Mouse (Mus musculus): ENCODE data around the gene Kremen2.

Gene Kremen2

DNA sequence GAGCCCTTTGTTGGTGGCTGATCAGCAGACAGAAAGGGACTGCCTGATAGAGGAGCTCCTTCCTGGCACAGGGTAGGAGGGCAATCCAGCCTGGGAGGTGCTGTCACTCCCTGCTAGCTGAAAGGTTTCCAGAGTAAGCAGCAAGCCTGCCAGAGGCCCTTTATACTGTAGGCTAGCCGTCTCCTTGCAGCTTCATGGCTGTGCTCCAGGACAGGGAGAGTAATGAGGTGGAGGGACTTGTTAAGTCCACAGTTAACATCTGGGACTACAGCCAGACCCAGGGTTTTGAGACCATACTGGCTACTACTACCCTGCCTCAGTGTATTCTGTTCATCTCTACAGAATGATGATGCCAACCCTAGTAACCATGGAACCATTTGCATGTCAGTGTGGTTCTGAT lies 11.3 kb downstream of the Kremen2 start:
- no peak for DNase-seq (ENCODE audit: low spot score)

DNA sequence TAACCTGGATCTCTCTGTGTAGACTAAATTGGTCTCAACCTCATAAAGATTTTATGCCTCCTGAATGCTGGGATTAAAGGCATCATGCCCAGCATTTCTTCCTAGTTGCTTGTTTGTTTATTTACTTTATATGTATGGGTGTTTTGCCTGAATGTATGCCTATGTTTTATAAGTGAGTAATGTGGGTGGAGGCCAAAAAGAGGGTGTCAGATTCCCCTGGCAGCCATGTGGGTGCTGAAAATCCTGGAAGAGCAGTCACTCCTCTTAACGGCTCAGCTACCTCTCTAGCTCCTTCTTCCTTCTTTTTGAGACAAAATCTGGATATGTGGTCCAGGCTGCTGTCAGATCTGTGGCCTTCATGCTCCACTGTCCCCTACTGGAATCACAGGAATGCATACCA lies 15.2 kb downstream of the Kremen2 start:
- no peak for DNase-seq (ENCODE audit: low spot score)

DNA sequence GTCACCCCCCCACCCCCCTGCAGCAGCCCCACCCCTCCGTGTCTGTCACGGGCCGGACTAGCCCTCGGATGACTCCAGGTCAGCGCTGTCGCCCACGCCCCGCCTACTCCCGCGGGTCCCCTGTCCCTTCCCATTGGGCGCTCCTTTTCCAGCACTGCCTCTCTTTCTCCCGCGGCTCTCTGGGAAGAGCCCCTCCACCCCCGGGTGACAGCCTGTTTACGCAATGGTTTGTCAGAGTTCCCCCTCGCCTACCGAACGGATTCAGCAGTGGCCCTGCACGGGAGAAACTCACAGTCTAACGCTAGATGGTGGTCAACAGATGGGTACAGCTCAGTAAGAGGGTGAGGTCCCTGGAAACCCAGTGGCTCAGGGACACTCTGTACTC lies 18.9 kb downstream of the Kremen2 start:
- peak; percentile 58 for DNase-seq (ENCODE audit: low spot score)

DNA sequence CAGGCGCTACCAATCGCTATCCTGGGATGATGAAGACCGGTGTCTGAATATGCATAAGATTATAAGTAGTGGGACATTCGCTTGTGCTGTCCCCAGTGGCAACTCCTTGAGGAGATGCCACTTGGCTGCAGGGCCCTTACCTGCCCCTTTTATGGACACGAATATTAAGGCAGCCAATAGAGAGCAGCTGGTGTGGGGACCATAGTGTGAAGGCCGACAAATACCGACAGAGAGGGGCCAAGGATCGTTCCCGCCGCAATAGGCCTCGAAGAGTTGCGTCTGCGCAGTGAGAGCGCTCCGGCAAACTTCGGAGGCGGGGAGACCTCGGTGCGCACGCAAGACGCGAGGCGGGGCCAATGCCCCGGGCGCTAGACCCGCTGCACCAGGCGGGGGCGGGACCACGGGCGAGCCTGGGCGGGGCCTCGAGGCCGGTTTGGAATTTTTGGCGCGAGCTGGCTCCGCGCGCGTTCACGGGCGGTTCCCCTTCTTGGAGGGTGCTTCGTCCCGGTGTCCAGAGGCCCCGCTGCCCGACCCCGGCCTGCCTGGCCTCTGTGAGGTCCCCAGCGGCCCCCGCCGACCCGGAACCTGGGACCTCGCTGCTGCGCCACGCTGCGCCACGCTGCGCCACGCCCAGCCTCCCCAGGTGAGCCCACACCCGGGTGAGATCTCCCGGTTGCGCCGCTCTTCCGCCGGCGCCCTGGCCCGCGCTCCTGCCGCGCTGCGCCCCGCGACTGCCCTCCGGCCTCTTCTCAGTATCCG lies 19.5 kb downstream of the Kremen2 start, which contains the start of gene Pkmyt1:
Gene Pkmyt1, plus strand, starts transcription at position 338 of the 759 bp plus-strand sequence.
- peak; percentile 98 for DNase-seq (ENCODE audit: low spot score)

DNA sequence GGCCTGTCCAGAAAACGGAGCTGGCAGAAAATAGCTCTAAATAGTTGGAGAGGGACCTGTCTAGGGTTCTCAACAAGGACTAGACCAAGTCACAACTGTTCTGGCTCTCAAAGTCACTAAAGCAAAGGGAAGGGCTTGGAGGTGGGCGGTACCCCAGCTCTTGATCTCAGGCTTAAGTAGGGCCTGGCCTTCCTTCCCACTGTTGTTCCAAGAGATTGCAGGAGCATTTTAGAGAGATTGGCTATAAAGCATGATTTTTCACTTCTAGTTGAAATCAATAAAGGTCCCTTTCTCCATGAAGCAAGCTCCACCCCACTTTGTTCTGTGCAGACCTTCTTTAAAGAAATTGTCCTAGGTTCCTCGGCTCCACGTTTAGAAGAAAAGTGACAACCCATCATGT lies 20.2 kb downstream of the Kremen2 start:
- no peak for DNase-seq (ENCODE audit: low spot score)

DNA sequence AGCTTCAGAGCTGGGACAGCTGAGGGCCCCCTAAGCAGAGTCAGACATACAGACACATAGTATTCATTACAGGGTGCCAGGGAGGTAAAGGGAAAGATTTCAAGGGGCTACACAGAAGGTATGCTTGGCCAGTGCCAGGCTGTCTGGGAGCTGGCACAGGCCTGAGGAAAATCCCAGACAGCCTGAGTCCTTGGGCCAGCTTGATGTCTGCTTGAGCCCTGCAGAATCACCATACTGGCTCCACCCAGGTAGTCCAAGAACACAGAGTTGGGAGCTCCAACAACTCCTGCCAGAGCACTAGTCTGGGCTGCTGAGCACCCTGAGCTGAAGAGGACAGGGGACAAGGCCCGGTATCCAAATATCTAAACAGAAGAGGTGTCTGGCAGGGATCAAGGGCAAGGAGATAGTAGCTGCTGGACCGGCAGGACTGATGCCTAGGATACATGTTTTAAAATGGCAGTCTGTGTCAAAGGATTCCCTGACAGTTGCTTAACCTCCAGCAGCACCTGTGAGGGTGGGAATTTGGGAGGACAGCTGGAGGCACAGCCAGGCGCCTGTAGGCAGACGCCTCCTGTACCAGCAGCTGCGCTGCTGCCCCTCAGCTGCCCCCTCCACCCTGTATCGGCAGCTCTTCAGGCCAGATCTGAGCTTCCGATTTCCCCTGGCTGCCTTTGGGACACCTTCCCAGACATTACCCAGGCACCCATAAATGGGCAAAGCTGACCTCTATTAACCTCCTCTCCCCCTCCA lies 23.1 kb downstream of the Kremen2 start, which contains the start of gene 1520401A03Rik:
Gene 1520401A03Rik, minus strand, starts transcription at position 408 of the 750 bp plus-strand sequence.
- DNase-seq (ENCODE audit: low spot score), result no peak

DNA sequence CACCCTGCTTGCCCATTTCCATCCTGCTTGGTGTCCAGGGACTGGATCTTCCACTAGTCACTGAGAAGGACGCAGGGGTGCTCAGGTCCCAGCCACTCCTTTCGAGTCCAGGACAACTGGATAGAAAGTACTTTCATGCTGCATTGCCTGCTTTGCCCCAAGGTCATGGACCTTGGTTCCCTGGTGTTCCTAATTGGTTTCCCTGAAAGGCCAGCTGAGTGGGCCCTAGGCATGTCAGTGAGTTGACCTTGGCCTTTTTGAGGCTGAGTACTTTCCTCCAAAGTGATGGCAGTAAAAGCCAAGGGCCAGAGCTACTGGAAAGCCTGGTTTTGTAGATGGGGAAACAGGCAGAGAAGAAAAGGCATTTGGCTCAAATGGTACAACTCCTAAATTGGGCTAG lies 23.7 kb downstream of the Kremen2 start:
- no peak for DNase-seq (ENCODE audit: low spot score)

DNA sequence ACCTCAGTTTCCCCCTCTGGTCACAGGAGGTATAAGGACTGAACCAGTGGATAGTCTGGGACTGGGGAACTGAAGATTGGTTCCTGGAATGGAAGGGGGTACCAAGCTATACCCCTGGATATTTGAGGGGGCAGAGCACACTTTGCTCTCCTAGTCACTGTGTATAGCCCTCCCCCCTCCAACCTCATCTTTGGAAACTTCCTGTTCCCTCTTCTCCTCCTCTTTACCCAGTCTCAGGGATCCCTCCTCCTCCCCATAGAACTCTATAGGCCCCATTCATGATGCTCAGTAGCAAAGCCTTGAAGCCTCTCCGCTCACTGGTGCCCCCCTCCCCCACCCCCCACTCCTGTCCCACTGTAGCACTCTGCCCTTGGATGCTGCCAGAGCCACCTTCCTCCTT lies 26.2 kb downstream of the Kremen2 start:
- DNase-seq (ENCODE audit: low spot score), result no peak

DNA sequence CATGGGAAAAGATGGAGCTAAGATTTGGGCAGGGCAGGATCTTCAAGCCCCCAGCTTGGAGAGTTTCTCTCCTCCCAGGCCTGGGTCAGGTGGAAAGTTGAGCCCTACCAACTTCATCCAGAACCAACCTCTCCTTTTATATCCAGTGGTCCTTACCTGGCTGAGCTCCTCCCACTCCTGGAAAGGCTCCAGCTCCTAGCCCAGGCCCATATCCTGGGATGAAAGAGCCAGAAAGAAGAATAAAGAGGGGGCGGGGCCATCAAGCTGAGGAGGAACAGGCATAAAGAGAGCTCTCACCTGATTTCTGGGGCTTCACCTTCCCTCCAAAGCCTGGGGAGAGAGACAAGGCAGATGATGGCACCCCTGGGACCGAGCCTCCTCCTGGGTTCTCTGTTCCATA lies 28.6 kb downstream of the Kremen2 start:
- no peak for DNase-seq (ENCODE audit: low spot score)

DNA sequence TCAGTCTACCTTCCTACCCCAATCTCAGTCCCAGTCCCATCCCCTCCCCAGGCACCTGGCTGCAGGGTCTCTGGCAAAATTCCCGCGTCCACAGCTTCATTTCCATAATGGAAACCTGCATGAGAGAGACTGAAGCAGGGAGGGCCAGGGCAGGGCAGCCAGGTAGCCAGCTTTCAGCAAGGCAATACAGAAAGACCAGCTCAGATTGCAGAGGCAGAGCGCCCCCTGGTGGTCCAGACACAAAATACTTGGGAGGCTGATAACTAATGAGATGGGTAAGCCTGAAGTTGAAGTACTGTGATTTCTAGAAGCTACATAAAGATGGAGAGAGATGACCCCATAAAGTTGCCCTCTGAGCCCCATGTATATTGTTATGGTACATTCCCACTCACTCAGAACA lies 39.4 kb downstream of the Kremen2 start:
- DNase-seq (ENCODE audit: low spot score), result peak; percentile 78

DNA sequence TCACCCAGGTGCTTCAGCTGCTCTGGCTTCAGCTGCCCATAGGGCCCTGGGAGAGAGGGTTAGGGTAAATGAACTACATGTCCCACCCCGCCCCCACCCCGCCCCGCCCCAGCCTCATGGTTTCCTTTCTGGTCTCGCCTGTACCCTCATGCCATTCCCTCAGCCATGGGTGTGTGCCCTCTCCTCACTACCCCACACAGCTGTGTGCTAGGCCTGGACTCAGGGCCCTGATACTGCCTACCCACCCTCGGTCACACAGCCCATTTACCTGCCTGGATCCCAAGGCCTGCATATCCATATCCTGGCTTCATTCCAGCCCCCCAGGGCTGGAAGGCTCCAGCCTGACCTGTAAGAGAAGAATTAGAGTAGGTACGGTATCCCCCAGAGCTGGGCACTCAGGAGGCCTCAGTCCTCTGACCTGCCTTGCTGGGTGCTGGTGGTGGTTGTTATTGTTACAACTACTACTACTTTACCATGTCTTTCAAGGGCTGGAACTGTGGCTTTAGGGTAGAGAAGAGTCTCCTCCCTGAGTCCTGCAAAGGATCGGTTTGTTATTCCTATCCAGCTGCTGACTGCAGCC lies 40.0 kb downstream of the Kremen2 start:
- no peak for DNase-seq (ENCODE audit: low spot score)

DNA sequence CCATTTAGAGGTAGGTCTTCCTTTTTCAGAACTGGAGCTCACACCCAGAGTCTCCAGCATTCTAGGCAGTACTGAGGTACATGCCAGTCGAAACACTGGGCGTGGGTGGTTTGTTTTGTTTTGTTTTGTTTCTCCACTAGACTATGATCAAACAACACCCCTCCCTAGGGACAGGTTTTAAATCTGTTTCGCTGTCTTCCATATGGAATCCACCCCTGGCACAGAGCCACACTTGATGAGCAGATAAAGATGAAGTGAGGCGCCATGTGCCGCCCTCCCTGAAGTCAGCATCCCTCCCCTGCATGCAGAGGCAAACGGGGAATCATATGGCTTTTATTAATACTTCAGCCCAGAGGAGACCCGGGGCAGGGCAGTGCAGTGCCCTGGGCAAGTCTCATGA lies 40.9 kb downstream of the Kremen2 start:
- DNase-seq (ENCODE audit: low spot score), result no peak

DNA sequence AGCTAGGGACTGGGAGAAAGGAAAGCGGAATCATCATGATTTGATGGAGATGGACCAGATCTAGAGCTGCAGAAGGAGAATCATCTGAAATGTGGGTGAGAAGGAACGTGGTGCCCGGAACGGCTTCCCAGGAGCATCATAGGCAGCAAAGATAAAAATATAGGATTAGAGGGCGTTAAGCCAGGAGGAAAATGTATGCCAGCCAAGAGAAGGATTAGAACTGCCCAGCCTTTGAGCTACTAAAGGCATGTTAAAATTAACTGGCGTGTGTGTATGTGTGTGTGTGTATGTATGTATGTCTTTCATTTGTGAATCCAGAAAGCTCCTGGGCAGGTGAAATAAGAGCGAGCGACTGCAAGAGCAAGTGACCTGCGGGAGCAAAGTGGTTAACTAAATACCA lies 42.3 kb downstream of the Kremen2 start:
- no peak for DNase-seq (ENCODE audit: low spot score)

DNA sequence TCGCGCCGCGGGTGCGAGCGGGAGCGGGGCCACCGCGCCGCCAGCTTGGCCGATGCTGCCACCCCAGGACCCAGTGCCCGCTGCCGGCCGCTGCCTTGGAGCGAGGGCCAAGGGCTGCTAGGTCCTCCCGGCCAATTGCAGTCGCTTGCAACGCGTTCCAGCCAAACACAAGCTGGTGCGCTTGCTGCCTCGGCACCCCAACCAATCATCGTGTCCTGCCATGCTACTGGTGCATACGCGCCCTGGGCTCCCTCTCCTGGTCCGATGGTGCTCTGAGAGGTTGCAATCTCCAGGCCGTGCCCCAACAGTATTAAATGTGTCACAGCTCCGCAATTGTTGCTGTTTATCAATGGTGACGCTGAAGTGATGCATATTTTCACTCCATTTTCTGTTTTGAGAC lies 45.6 kb downstream of the Kremen2 start:
- DNase-seq (ENCODE audit: low spot score), result peak; percentile 82

DNA sequence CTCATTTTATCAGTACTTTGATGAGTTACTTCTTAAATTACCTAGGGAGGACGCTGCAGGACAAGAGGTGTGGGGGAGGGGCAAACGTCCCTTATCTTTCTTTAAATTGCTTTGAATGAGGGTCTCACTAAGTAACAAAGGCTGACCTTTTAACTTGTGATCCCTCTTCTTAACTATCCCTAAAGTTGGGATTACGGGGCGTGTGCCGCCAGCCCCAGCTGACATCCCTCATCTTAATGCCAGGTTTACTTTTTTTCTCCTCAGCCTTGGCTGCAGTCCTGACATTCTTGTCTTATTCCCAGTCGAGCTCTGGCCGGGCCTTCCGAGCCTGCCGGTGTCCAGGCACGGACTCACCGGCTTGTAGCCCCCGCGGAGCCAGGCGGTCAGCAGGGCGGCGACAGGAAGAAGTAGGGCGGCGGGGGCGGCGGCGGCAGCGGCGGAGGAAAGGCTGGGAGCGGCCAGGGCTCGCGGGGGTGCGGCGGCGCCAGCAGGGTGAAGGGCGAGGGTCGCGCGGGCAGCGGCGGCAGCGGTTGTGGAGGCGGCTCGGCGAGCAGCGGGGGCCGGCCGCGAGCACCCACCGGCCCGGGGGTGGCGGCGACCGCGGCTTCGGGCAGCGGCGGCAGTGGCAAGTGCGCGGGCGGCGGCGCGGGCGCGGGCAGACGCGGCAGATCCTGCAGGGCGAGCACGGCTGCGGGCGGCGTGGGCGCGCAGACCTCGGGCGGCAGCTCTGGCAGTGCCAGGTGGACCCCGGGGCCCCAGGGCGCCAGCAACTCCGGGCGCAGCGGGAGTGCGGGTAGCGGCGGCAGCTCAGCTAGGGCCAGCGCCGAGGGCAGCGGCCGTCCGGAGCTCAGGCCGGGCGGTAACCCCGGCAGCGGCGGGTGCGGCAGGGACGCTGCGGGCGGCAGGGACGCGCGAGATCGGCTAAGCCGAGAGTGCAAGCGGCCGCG lies 46.2 kb downstream of the Kremen2 start:
- peak; percentile 33 for DNase-seq (ENCODE audit: low spot score)

DNA sequence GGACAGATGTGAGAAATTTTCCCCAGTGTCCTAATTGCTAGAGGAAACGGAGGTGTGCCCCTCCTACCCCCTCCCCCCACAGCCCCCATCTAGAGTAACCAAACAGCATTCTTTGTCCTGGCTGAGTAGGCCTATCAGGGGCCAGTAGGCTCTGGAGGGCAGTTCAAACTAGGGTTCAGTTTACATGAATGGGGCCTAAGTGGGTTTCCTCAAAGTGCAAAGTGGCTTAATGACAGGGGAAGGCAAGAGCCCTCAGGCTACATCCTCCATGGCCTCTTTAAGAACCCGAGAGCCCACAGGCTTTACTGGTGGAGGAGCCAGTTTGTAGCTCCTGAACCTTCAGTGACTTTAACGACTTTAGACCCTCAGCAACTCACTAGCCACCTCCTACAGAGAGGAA lies 49.8 kb downstream of the Kremen2 start:
- DNase-seq (ENCODE audit: low spot score), result no peak

DNA sequence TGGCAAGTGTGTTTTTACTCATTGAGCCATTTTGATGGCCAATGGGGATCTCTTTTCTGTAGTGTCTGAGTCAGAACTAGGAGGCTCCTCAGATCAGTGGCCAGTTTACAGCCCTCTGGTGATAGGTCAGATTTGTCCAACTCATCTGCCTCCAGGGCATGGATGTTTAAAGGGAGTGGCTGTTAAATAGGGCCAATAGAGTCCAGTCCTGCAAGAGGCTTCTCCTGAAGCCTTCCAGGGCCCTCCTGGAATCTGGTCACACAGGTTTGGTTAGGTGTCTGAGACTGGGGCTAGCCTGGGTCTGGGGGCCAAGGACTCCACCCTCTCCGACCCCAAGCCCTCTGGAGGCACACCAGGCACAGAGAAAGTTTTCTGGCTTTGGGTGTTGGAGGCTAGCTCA lies 51.1 kb downstream of the Kremen2 start:
- no peak for DNase-seq (ENCODE audit: low spot score)
